Mouse (Mus musculus) left cerebral cortex, postnatal 14 days (tissue): ENCODE measurements at regions not wholly inside any gene's neighbourhood (a gene's known extent, or its start where the extent isn't known, plus 50 kb on each side); places are given as distances from the start of the nearest gene placed in this dataset.

ENCODE experiments used
- DNase-seq, 2 experiments: peaks; one replicate each; pipeline ENCODE4 v3.0.0; 2021 to 2022; ENCODE audit warnings: low spot score in 2 of 2, mixed read lengths in 1 of 2
- intact Hi-C: fragments of 180-260 bp; cut with DNase I; formaldehyde crosslinking; loops from one replicate; pipeline ENCODE4 v1.15.1; 2025

DNA sequence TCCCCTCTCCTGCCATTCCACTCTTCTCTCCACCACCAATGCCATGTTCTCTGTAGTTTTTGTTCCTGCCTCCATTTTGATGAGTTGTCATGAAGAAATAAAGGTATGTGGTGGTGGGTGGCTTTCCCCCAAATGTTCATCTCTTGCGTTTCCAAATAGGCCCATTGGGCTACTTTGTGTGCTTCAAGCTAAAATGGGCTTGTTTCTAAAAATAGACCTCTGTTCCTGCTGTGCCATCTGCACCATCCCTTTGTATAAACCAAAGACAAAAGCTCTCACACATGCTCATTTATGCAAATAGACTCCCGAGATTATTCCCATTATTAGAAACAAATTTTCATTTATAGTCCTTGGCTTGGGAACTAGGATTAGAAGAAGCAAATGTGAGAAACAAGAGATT is 264.3 kb upstream of the Kcnj16 start:
- DNase-seq = no peak
- intact Hi-C loops = no loop called here

DNA sequence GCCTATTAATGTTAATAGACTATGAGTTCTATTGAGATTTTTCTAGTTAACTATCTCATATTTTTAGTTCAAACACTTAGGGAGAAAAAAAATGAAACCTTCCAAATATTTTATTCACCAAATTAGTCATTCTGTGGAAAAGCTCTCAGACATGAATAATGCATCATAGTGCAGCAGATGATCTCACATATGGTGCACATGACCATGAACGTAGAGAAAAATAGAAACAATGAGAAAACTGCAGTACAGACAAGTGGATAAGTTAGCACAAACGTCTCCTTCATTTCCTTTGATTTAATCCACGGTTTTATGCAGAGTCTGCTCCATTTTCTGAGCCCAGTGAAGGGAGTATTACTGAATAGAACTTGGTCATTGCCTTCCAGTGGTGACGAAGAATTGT is 260.5 kb upstream of the Kcnj16 start:
- intact Hi-C loops = no loop called here
- peak; percentile 7 to 33 for DNase-seq

DNA sequence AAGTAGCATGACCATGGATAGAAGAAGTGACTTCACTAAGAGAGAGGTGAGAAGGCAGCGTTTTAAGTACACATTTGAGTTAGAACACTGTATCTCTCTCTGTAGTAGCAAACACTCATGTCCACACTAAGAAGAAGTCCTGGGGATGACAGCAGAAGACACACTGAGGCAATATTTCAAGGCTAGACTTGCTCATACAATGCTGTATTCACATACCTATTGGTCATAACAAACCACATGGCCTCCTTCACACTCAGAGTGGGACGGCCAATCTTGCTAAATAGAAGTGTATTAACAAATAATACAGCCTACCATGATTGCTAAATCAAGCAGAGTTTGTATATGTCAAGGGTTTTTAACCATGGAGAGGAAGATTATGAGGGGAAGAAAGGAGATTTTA is 252.5 kb upstream of the Kcnj16 start:
- no peak for DNase-seq
- intact Hi-C loops = no loop called here

DNA sequence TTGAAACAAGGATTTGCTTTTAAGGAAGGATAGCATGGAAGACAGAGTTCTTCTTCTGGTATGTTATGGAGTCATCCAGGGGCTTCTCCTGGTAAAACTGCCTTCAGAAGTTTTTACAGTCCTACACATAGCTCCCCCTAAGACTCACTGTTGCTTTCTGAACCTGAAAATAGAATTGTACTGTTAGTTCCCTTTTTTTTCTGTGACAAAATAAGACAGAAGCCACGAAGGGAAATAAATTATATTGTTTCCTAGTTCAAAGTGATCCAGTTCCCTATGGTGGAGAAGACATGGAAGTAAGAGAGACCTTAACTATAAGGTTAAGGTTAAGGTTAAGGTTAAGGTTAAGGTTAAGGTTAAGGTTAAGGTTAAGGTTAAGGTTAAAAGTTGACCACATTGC is 251.5 kb upstream of the Kcnj16 start:
- no peak for DNase-seq
- intact Hi-C loops = no loop called here

DNA sequence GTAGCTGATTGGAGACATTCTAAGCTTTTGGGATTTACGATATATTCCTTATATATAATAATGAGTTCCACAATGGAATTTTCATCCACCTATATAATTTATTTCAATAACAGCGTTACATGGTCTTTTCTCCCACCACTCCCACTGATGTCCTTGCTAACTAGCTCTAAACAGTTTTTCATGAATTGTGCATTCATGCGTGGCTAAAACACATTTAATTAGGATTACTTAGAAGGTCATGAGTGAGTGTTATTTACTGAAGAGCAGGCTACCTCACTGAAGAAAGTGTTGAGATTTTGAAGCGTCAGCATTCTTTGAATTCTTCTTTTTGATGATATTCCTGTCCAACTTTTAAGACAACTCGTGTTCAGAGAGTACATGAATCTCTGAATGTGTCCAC is 245.1 kb upstream of the Kcnj16 start:
- DNase-seq = no peak
- intact Hi-C loops = no loop called here

DNA sequence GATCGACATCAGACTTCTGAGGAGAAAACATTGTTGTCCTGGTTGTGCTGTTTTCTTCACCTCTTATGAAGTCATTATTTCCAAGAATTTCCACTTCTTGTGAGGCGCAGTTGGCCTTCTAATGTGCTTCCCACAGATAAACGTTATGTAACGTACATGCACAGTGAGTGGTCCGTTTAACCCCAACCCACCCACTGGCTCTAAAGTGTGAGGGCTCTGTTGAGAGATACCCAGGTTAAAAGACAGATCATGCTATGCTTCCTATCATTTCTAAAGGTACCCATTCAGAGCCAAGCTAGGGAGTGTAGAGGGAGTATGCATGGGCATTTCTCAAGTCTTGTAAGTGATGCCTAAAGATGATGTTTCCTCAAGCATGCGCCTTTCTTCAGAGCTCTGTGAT is 243.9 kb upstream of the Kcnj16 start:
- intact Hi-C loops = no loop called here
- no peak for DNase-seq

DNA sequence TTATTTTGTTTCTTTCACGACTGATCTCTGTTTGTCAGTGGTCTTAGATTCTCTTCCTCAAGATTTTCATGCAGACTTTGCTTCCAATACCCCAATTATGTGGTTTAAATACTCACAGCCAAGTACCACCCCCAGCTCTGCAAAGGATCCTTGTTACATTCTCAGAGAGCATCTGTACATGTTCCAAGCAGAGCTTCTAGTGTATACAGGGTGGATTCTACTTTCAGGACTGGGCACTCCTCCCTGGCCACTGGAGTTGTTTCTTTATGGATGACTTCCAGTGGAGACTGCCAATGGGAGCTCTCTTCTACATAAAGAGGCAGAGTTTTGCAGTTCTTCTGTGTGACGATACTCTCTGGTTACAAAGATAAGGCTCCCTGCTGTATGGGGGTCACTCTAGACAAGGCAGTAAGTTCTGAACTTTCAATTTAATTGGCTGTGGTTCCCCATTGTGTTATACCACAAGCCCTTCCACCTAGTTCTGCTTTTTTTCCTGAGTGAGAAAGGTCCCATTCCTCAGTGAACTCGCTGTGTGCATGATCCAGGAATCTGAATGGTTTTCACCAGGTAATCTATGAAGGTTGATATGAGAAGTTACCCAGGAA is 240.4 kb upstream of the Kcnj16 start:
- intact Hi-C loops = no loop called here
- no peak for DNase-seq

DNA sequence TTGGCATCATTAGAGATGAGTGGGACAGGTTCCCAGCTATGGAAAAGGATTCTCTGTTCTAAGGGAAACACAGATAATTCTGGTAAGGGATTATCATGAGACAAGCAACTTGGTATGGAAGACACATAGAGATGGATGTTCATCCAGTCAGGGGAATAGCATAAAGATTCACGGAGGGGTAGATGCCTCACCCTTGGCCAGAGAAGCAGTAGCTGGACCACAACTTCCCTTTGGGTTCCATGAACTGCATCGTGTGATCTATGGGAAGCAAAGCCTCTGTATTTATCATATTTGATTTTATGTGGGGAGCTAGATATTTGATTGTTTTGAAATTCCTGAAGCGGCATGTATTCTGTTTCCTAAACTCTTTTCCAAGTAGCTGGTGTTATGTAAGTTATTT is 236.3 kb upstream of the Kcnj16 start:
- intact Hi-C loops = no loop called here
- no peak for DNase-seq

DNA sequence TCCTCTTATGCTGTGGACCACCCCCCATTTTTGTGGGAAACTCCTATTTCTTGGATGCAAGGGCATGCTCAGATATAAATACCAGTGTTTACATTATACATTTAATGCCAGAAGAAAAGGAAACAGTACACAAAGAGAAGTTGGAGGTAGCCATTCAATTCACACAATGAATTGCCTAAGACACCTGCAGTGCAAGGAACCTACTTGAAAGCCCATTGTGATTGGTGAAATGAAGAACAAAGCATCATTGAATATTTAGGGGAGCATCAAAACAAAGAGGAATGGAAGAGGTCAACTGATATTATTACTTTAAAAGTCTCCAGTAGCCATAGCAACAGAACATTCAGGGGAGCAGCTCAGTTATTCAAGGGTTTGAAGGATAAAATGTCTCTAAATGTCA is 193.7 kb upstream of the Kcnj16 start:
- no peak for DNase-seq
- intact Hi-C loops = no loop called here

DNA sequence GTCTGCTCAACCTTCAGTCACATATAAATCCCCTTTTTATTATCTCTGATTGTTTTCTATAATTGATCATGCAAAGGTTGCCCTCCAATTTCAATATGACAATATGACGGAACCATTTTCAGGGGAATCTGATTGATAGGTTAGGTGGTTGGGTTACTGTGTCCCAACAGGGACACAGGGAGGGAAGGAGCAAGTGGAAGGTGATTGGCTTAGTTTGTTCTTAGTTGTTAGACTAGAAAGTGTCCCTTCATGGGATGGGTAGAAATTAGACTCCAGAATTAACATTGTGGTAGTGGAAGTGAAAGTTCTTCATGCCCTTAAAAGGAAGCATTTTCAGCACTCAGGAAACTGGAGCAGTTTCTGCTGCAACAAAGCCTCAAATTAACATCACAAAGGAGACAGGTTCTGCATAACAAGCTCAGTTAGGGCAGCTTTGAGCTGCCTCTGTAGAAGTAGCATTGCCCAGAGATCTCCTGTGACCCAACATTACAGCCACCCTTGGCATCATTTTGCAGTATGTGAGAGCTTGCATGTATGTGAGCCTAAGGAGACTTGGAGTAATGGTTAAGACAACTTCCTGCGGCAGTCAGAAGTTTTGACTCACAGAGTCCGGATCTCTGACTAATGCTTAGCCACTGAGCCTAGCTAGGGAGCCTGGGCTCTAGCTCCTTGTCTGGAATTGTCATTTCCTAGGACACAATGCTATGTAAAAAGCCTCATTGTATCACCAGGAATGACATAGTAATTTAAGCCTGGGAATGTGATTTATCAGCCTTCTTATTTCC is 186.1 kb upstream of the Kcnj16 start:
- intact Hi-C loops = no loop called here
- no peak for DNase-seq

DNA sequence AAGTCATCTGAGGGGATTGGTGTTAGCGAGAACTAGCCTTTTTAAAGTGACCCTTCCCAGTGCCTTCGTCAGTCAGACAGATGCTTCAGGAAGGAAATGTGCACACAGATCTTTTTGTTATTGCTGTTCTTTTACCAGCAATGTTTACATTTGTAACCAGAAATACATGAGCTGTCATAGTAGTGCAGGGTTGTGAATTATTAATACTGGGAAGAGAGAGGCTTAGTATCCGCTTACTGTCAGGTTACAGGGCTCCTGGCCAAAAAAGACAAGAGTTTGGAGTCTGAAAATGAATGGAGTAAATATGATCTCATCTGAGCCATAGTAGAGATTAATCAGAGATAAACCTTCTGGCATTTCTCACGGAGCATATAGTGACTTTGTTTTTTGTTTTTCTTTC is 178.3 kb upstream of the Kcnj16 start:
- DNase-seq = no peak
- intact Hi-C loops = no loop called here

DNA sequence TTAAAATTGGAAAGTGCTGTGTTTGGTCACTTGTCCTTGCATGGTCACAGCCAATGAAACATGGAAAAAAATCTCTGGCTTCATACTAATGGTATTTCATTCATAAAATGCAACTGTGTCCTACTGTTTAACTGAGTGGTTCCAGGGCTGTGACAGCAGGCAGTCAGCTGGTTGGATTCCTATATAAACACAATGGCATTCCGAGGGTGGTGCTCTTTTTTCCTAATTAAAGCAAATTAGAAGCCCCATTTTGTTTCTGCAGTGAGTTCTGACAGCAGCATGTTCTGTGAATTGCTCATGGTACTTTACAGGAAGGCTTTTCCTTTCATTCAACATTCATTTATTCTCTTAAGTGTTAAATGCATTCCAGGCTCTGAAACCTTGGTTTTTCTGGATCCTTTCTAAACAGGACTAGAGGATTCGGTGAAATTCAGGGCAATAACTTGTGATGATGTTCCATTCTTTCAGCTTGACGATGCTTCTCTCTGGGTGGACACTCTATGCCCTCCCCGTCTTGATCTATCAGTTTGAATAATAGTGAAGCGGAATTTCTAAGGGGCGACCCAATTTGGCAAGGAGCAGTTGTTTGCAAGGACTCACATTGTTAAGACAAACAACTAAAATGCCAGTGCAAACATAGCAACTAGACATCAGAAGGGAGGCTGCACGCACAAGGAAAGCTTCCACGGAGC is 167.8 kb upstream of the Kcnj16 start:
- DNase-seq = no peak
- intact Hi-C loops = no loop called here

DNA sequence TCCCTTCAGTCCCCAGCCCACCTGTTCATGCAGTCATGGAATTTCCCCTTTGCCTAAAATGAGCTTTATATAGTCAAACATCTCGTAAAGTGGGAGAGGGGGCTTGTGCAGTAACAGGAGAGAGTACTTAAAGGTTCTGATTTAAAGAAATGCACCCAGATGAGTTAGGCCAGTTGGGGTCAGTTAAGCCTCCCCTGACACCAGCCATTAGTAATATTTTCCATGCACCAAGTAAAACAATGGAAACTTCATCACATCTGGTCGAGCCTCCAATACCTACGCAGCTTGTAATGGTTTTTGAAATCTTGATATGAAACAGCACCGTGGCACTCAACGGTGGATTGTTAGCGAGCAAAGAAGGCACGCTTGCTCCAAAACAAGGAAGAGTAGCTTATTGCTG is 165.8 kb upstream of the Kcnj16 start:
- DNase-seq = no peak
- intact Hi-C loops = no loop called here

DNA sequence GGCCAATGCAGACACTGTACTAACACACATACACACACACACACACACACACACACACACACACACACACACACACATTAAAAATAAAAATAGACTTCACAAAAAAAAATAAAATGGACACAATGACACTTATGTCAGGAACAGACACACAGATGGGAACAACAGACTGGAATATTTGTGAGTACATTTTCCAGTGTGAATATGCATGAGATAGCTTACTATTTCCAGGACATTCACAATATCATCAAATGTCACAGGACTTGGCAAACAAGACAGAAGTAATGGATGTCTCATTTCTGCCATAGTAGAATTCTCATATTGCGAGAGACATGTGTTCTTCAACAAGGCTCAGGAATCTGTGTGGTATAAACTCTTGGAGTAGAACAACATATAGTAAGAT is 163.8 kb upstream of the Kcnj16 start:
- intact Hi-C loops = no loop called here
- peak in 1 of 2 experiments; percentile 15 for DNase-seq

DNA sequence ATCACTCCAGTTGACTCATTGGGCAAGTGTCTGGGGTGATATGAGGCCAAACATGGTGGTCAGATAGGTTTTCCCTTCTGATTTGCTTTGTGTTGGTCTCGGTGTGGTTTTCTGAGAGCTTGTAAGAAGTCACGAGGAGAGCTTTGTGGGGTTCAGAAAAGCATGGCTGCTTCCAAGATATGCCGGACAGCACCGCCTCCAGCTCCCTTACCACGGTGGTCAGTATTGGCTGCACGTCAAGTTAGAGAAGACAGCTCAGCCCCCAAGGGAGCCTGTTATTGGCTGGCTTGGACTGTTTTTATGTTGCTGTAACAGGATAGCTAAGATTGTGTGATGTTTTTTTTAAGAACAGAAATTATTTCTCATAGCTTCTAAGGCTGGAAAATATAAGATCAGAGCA is 154.7 kb upstream of the Kcnj16 start:
- no peak for DNase-seq
- intact Hi-C loops = no loop called here

DNA sequence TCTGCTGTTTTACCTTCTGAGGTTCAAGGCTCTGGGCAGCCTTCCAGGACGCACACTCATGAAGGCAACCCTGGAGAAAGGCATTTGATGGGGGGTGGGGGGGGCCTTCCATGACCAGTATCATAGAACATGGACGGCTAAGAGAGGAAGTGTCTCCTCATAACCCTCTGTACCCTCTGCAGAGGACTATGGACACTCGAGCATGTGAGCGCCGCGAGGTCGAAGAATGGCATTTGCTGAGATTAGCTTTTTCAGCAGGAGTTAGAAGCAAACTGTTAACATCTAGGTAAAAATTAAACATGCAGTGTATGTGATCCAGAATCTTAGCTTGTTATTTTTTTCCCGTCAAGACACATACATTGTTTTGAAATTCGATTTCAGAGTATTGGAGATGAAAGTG is 153.1 kb upstream of the Kcnj16 start:
- DNase-seq = no peak
- intact Hi-C loops = no loop called here

DNA sequence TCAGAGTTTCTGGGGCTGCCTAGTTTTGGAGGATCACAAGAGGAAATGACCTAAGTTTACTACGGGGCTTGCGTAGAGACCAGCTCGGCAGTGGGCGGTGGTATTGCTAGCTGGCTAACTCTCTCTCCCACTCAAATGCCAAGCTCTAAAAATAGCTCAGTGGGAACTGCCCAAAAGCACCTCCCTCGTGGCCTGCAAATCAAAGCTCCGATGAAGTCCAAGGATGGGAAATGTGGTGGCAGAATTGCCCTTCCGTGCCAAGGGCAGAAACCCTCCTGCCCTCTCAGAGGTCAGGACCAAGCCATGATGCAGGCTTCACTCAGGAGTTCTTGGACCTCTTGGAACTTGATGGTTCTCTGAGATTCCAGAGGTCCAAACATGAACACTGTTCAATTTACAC is 152.6 kb upstream of the Kcnj16 start:
- intact Hi-C loops = no loop called here
- DNase-seq = peak in 1 of 2 experiments; percentile 6

DNA sequence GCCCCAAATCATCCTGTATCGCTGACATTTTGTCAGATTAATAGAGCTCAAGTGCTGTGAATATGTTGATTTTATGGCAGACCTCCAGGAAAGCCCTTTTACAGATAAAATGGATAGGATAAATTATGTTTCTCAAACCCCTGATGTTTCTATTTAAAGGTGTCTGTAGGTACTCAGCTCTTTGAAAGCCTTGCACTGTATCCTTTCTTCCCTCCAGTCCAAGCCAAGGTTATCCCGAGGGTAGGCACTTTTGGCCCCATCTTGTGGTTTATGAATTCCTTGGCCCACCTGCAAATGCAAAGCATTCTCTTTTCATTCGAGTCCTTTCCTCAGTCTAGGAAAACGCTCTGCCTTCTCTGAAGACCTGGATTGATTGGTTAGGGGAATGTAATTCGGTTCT is 139.2 kb upstream of the Kcnj16 start:
- intact Hi-C loops = no loop called here
- DNase-seq = no peak

DNA sequence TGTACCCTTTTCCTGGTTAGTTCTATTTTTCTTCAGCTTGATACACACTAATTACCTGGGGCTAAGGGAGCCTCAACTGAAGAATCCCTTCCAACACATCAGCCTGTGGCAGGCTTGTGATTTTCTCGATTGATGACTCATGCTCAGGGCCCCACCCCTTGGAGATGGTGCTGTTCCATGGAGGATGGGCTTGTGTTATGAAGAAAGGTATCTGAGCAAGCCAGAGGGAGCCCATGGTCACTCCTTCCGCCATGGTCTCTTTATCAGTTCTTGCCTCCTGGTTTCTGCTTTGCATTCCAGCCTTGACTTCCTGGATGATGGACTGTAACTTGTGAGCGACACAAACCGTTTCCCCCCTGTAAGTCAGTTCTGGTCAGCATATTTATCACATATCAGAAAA is 131.1 kb upstream of the Kcnj16 start:
- intact Hi-C loops = no loop called here

DNA sequence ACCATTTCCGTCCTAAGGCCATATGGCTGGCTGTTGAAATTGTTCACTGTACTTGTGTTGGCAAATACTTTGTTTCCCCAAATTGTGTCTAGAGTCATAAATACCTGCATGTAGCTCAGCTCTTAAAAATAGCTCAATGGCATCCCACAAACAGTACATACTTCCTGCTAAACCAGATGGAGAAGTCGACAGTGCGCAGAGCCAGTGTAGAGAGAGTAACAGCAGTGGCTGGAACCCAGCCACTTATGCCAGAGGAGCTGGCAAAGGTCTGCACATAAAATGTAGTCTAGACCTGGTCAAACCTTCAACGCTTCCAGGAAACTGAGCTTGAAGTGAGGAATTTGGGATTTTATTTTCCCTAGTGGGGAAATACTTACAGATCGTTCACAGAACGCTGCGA is 128.5 kb upstream of the Kcnj16 start:
- intact Hi-C loops = no loop called here
- DNase-seq = no peak

More for the DNA sequence above, 131.1 kb upstream of the Kcnj16 start:
- DNase-seq = no peak

DNA sequence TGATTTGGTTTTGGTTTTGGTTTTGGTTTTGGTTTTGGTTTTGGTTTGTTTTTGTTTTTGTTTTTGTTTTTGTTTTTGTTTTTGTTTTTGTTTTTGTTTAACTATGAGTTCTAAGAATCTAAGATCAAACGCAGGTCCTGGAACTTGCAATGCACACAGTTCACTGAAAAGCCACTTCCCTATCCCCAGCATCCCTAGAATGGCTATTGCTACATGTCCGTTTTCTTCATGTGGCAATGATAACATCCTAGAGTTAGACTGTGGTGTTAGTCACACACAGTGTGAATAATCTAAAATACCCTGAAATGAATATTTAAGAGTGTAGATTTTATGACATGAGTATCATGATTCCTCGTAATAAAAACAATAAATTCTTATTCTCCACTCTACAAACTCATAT is 99.5 kb upstream of the Kcnj16 start:
- intact Hi-C loops = no loop called here
- no peak for DNase-seq
